16 mouse cellular contexts compared by ENCODE assay signal in the genomic region with DNA sequence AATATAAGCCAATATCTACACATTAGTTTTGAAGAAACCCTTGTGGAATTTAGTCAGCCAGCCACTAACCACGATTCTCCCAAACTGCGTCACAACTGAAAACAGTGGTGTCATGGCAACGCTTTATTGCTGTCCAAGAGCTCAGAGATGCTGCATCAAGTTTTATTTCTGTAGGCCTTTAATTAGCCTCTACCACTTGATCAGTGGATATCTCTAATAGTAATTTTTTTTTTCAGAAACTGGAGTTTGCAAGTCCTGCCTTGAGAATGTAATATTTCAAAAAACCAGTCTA.
DNase-seq lines count a peak whose midpoint lies in the region; ATAC-seq lines count a peak whose summit lies in the region.
"Had no signal": no experiment of that assay in that cellular context is flagged by ENCODE, and none has a peak within 500 bp of the region (broad histone marks: within the 10 kb centered on the region; RNA-seq: fewer than 3 reads in every experiment).

No protein-coding gene starts in this region.

- no peak overlapping the region for H3K9ac ChIP-seq in embryonic facial prominence, embryonic 14.5 days (ENCODE audit: low read depth, low read length)
- no peak overlapping the region for H3K9ac ChIP-seq in hindbrain, embryonic 14.5 days
- H3K9ac ChIP-seq: embryonic facial prominence, embryonic 13.5 days; hindbrain, embryonic 15.5 days; neural tube, embryonic 13.5 days had no signal

- no peaks in the 10 kb centered on the region for H3K4me1 ChIP-seq in embryonic facial prominence, embryonic 14.5 days (ENCODE audit: control insufficient read depth, insufficient read depth, low read length)
- H3K4me1 ChIP-seq in hindbrain, embryonic 14.5 days (replicated peaks; ENCODE audit: control insufficient read depth, insufficient read depth, low read length), result peaks cover 6% of the 10 kb centered on the region; the same call in 1 of the 2 replicates
- H3K4me1 ChIP-seq: embryonic facial prominence, embryonic 13.5 days had no signal

- no peak overlapping the region for H3K4me3 ChIP-seq in embryonic facial prominence, embryonic 14.5 days (ENCODE audit: low read depth, low read length)
- H3K4me3 ChIP-seq in hindbrain, embryonic 14.5 days (replicated peaks; ENCODE audit: low read length), result no peak overlapping the region
- H3K4me3 ChIP-seq: embryonic facial prominence, embryonic 13.5 days; hindbrain, embryonic 15.5 days; neural tube, embryonic 13.5 days had no signal

- DNase-seq in left cerebral cortex, postnatal 4 days, result peak; percentile 5
- DNase-seq in left cerebral cortex, postnatal 36 days (ENCODE audit: low spot score in 2 of 2), result no peak
- peak; percentile 50 for DNase-seq in brain, adult 2 months (ENCODE audit: low read depth, low spot score)
- peak; percentile 37 for DNase-seq in embryonic facial prominence, embryonic 14.5 days (ENCODE audit: low spot score)
- peak; percentile 44 for DNase-seq in hindbrain, embryonic 14.5 days (ENCODE audit: low spot score)
- DNase-seq in cerebellum, postnatal 25 days, result no peak
- DNase-seq in layer of hippocampus, postnatal 25 days (ENCODE audit: extremely low spot score in 1 of 2, low spot score in 1 of 2), result no peak
- DNase-seq: adrenal gland, postnatal 36 days; cerebellum, adult 11-12 months; right cerebral cortex, postnatal 14 days; thymus, adult 18-20 months had no signal

- no peak overlapping the region for H3K27ac ChIP-seq in embryonic facial prominence, embryonic 14.5 days (replicated peaks; ENCODE audit: low read depth, low read length)
- peak overlapping the region; percentile 54; the same call in 1 of the 2 replicates for H3K27ac ChIP-seq in hindbrain, embryonic 14.5 days
- H3K27ac ChIP-seq: embryonic facial prominence, embryonic 13.5 days; hindbrain, embryonic 15.5 days; neural tube, embryonic 13.5 days had no signal

- 0 out of 2 replicates have a peak, but pooled peaks cover 5% of the 10 kb centered on the region for H3K9me3 ChIP-seq in embryonic facial prominence, embryonic 14.5 days (ENCODE audit: control insufficient read depth, low read length)
- H3K9me3 ChIP-seq in hindbrain, embryonic 14.5 days (ENCODE audit: control insufficient read depth, low read length), result 0 out of 2 replicates have a peak, but pooled peaks cover 7% of the 10 kb centered on the region
- H3K9me3 ChIP-seq: hindbrain, embryonic 15.5 days; neural tube, embryonic 13.5 days had no signal

- no peaks in the 10 kb centered on the region for H3K27me3 ChIP-seq in embryonic facial prominence, embryonic 14.5 days (replicated peaks; ENCODE audit: control insufficient read depth, insufficient read depth, low read length)
- H3K27me3 ChIP-seq in hindbrain, embryonic 14.5 days (ENCODE audit: control insufficient read depth, insufficient read depth, low read length), result no peaks in the 10 kb centered on the region
- H3K27me3 ChIP-seq: embryonic facial prominence, embryonic 13.5 days had no signal

- intact Hi-C loops in left cerebral cortex, postnatal 4 days (cut with DNase I), result no loop called here
- intact Hi-C loops in left cerebral cortex, postnatal 36 days (cut with DNase I), result no loop called here

- no peaks in the 10 kb centered on the region for H3K36me3 ChIP-seq in embryonic facial prominence, embryonic 14.5 days (ENCODE audit: control insufficient read depth, insufficient read depth, low read length)
- no peaks in the 10 kb centered on the region for H3K36me3 ChIP-seq in hindbrain, embryonic 14.5 days (replicated peaks; ENCODE audit: control insufficient read depth, insufficient read depth)
- H3K36me3 ChIP-seq: embryonic facial prominence, embryonic 13.5 days; hindbrain, embryonic 15.5 days; neural tube, embryonic 13.5 days had no signal

- 72% methylated on average over 3 of the region's 3 CpGs for WGBS in embryonic facial prominence, embryonic 14.5 days
- 36% methylated on average over 3 of the region's 3 CpGs for WGBS in hindbrain, embryonic 14.5 days

- no peak overlapping the region for H3K4me2 ChIP-seq in embryonic facial prominence, embryonic 14.5 days (ENCODE audit: low read depth, low read length)
- H3K4me2 ChIP-seq in hindbrain, embryonic 14.5 days (replicated peaks), result no peak overlapping the region
- H3K4me2 ChIP-seq: embryonic facial prominence, embryonic 13.5 days; hindbrain, embryonic 15.5 days; liver, embryonic 11.5 days; neural tube, embryonic 13.5 days had no signal

- no peak for ATAC-seq in embryonic facial prominence, embryonic 14.5 days (ENCODE audit: low read depth)
- ATAC-seq in hindbrain, embryonic 14.5 days (ENCODE audit: low FRiP score), result no peak
- ATAC-seq: activated CD4-positive, CD25-positive, alpha-beta regulatory T cell, adult 4 months had no signal

Comparison
In these comparisons a context has a peak if more than half of its experiments do, and no peak if none do; other contexts are left out.
1. DNase-seq: peak in left cerebral cortex, postnatal 4 days (single experiment), brain, adult 2 months (single experiment), embryonic facial prominence, embryonic 14.5 days (single experiment) and hindbrain, embryonic 14.5 days (single experiment); none in left cerebral cortex, postnatal 36 days (0 of 2), cerebellum, postnatal 25 days (0 of 2) and layer of hippocampus, postnatal 25 days (0 of 2).